Mouse (Mus musculus): ENCODE results near the gene Pik3cg.
"Not testable (repeated sequence)": the region's sequence is repeated elsewhere in the genome, so short reads cannot be mapped to it uniquely, and the experiment has no call there.

Gene Pik3cg

DNA sequence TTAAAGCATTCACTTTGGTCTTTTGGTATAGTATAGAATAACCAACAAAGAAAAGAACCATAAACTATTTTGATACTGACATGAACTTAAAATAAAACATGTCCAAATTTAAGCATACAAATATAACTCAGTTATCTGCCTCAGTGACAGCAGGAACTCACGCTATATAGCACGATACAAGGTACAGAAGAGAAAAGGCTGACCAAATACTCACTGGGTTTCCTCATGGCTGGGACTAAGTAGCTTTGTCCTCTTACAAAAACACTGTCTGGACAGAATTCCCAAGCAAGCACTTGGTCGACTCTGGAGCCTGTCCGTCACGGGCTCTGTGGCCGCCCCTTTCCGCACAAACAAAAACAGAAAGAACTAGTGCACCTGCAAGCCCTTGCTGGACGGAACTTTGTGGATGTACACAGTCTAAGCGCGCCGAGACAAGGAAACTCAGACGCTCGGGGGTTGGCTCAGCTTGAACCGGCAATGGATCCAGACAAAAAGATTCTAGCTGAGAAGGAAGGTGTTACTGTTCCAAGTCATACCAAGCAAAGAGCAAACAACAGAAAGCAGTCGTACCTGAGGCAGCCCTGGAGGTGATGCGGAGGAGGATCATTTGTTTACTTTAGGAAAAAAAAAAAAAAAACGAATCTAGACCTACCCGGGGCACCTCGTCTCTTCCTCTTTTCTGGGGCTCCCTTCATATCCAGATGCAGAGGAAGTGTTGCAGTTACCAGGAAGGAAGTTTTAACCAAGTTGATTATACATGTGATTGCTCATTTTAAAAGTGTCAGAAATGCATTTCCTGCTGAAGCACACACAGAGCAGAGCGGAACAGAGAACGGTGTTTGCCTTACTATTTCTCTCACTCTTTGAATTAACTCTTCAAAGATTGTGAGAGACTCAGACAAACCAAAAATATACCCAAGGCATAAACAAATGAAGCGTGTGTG lies at the start of gene Pik3cg:
Gene Pik3cg (minus strand): TSS at position 712 of the 944 bp plus-strand sequence.
- DNase-seq, result no peak

DNA sequence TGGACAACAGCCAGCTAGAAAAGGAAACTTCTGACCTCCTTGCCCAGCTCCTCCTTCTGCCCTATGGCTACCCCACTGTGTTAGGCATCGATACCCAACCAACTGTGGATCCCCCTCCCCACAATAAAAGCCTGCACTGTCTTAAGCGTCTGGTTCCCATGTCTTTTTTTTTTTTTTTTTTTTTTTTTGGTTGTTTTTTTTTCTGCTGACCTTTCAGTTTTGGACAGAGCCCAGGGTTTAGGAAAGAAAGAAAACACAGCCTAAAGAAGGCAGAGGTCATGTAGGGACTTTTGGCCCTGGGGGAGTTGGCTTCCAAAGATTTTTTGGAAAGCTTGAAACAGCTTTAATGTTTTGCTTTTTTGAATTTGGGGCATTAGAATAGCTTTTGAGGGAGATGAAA lies 40.0 kb upstream of the Pik3cg start:
- DNase-seq, result no peak

DNA sequence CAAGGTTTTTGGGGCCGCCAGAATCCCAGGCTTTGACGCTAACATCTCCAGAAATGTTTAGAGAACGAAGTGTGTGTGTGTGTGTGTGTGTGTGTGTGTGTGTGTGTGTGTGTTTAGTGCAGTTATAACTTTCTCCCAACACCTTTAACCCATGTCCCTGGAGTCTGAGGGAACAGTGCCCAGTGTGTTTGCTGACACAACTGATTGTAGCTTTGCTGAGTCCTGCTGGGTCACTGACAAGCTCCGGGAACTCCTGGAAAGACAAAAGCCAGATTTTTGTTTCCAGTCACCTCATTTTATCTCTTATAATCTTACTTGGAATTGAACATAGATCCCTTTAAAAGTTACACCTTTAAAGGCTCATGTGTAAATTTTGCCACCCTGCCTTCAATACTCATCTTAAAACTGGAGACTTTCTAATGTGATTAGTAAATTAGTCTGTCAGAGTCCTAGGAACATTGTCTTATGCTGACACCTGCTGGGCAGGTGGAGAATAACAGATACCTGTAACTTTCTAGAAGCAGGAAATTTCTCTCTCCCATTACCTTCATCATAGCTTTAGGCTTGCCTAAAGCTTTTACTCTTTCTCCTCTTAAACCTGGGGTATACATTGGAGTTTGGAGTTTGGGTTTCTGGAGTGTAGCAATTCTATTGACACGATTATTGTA lies 37.2 kb upstream of the Pik3cg start:
- DNase-seq, result peak; percentile 13

DNA sequence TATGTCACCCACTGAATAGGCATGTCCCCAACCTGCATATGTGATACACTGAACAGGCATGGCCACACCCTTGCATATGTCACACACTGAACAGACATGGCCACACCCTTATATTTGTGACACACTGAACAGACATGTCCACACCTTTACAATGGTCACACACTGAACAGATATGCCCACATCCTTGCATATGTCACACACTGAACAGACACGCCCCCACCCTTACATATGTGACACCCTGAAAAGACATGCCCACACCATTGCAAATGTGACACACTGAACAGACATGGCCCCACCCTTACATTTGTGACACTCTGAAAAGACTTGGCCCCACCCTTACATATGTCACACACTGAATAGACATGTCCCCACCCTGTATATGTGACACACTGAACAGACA lies 35.1 kb upstream of the Pik3cg start:
- DNase-seq, result no peak

DNA sequence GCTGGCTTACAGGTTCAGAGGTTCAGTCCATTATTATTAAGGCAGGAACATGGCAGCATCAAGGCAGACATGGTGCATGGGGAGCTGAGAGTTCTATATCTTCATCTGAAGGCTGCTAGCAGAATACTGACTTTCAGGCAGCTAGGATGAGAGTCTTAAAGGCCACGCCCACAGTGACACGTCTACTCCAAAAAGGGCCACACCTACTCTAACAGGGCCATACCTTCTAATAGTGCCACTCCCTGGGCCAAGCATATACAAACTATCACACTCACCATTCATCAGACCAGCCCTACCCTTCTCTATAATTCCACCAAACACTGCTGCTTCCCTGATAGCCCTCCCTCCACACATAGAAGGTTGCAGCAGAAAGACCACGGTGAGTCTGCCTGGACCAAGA lies 30.7 kb upstream of the Pik3cg start:
- DNase-seq, result not testable (repeated sequence)

DNA sequence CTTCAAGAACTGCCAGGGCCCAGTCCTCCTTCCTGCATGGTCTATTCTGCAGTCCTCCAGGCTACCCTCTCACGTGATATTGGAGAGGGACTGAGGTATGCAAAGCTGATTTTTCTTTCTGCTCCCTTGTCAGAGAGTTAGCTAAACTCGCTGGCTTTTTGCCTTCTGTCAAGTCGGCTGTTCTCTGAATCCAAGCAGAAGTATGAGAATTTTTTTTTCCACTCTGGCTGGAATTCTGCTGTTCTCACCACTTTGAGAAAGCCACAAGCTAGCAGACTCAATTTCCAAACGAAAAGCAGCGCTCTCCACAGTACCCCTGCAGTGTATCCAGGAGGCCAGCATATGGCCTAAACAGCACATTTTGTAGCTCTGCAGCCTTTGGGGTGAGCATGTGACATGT lies 30.0 kb upstream of the Pik3cg start:
- DNase-seq, result no peak

DNA sequence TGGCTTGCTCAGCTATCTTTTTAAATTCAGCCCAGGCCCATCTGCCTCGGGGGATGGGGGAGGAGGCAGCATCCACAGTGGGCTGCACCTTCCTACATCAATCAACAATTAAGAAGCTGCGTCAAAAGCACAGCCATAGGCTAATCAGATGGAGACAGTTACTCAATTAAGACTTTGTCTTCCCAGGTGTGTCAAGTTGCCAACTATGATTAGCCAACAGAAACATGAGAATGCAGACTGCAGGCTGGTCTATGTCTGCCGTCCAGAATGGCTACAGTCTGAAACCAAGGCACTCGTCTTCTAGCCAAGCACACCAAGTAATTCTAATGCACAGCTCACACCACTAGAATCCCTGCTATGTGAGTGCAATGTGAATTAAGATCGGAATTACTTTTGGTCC lies 29.4 kb upstream of the Pik3cg start:
- no peak for DNase-seq

DNA sequence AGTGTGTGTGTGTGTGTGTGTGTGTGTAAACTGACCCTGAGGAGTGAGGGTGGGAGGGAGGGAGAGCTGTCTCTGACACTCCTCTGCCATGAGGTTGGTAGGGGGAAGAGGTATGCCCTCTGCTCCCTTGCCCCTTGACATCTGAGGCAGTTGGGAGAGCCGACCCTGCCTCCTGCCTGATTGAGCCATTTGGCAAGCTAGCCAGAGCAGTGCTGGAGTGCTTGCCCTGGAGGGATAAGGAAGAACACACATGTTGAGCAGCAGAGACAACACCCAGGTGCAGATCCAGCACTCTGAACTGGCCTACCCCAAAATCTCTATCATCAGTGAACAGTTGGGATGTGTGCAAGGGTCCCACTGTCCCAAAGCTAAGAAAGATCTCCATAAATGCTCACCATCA lies 28.7 kb upstream of the Pik3cg start:
- no peak for DNase-seq

DNA sequence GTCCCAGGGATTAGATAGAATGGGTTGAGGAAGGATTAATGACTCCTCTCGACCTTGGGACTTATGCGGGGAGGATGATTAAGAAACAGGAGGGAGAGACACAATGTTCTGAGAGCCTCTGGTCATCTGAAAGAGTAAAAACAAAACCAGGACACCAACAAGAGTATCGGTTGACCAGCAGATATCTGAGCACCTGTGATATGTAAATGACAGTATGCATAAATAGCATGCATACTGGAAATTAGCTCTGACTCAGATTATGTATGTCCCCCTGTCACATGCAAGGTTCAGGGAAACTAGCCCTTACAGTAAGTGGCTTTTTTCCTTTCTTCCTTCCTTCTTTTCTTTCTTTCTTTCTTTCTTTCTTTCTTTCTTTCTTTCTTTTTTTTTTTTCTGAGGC lies 28.0 kb upstream of the Pik3cg start:
- no peak for DNase-seq

DNA sequence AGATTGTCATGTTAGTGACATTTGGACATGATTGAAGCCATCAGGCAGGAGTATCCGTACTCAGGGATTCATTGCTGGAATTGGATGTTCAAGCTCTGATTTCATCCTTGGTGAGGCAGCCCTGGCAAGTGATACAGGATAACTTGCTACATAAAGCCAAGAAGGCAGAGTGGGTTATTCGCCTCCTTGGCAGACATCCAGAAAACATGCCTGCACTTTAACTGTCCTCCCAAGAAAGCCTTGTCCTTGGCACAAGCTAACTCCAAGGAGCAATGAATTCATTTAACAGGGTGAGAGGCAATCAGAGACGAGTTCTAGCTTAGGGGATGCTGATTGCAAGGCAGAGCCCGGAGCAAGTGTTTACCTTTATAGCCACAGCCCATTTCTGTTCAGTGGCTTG lies 25.4 kb upstream of the Pik3cg start:
- DNase-seq, result no peak

DNA sequence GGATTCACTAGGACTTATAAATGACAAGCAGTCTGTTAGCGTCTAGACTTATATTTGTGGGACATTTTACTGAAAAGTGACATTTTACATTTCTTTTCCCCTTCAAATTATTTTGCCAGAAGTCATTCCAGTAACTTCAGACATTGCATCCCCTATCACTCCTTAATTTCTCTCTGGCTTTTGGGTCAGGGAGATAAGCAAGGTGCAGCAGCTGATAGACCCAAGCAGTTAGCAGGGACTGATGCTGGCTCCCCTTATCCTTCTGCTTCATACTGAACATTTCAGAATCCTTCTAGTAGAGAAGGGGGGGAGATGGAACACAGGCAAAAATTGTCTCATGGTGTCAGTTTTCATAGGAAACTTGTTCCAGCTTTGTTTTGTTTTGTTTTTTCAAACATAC lies 22.9 kb upstream of the Pik3cg start:
- no peak for DNase-seq

DNA sequence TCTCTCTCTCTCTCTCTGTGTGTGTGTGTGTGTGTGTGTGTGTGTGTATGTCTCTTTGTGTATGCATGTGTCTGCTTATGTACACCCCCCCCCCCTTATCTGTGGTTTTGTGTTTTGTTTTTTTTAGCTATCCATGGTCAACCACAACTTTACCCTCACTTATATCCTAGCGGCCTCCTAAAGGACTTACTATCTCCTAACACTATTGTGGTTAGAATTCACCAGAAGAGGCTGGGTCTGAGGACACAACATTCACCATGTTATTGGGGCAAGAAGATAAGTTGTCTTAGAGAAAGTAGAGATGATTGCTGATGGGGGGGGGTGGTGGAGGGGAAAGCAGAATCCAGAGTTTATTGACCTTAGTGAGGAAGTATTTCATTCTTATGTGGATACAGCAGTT lies 15.2 kb upstream of the Pik3cg start:
- no peak for DNase-seq

DNA sequence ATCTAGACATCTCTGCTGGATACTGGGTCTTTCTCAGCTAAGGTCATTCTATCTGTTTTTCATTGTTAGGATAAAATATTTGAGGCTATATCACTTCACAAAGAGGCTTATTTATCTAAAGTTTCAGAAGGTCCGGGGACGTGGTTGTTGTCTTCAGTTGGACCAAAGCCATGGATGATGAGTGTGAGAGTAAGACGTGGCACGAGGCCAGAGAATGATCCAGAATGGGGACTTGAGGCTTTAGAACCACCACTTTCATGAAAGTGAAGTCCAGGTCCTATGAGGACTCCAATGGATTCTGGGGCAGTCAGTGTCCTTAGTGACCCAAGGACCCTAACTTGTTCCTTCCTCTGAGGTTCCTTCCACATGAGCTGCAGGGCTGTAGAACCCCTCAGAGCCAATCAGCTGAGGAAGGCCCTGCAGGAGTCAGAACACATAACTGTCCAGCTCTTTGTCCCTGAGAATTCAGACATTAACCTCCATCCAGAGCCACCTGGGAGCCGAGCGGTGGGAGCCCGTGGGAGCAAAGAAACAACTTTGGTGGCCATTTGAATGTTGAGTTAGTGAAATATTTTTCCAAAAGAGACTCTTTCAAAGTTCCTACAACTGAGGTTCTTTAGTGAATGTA lies 14.4 kb upstream of the Pik3cg start:
- DNase-seq, result no peak

DNA sequence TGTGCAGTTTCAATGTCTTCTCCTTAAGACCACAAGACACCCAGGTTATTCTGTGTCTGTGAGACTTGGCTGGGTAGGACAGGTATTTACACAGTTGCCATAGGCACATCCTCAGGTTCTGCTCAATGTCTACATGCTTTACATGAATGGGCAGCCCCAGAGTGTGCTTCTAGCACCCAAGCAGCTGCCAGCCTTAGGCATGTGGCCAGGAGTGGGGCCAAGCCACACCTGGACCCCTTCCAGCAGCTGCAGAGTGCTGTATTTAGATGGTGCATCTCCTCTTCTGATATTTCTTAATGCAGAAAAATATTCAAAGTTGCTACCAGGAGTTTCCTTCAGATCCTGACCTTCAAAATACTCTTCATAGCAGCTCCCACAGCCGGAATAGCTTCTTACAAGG lies 11.9 kb upstream of the Pik3cg start:
- DNase-seq, result no peak

DNA sequence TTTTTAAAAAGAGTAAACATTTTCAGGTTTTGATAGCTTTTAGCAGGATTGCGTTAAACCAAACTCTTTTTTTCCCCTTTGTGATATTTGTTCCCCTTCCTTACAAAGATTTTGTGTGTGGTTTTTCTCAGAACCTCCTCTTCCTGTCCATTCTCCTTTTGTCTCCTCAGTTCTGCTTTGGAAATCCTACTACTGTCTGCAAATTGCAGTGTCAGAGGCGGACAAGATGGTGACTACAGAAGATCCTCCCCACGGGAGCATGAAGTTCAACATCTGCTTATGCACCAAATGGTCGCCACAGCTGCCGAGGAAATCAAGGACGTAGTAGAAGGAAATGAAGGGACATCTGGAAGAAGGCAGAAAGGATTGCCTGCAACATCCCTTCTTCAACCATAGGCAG lies 6.7 kb upstream of the Pik3cg start:
- no peak for DNase-seq

DNA sequence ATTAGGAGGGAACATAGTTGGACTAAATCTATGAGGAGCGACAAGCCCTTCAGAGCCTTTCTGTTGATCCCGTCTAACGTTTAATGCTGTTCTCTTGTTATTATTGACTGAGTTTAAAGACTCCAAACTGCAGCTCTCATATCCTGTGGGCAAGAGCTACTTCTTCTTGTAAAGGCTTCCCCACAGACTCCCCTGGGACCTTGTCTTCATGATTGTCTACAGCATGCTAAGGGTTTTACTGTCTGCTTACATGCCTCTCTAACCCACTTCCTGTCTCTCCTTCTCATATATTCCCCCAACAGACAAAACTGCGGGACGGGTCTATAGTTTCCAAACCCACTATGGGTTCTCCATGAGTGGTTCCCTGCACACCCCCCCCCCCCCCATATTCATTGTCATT lies 4.2 kb upstream of the Pik3cg start:
- DNase-seq, result no peak

DNA sequence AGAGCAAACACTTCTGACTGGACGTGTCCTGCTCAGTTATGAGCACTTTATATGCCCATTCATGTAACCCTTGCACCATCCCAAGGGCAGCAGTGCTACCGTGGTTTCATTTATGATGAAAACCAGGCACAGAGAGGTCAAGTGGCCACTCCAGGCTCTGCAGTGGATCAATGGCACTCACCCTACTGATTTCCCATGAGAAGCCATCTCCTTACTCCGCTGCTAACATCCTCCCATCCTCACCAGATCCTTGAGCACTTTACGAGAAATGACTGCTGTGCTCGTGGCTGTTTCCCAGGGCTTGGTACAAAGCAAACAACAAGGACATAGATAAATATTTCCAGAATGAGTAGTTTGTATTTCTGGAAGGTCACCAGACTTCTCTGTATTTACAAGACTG lies 3.7 kb upstream of the Pik3cg start:
- DNase-seq, result no peak

DNA sequence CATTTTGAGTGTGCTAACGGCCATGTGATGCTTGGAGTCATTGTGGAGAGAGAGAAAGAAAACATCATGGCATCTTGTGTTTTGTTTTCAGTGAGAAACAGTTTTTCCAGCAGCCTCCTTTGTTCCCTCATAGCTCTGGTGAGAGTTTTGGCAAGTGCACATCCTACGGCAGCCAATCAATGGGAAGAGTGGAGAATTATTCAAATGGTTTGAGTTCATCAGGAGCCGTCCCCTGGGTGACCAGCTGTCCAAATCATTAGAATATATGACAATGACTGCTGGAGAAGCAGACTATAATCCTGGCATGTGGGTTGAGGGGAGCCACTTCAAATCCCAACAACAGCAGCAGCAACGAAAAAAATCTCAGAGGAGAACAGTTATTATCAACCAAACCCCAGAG lies 2.8 kb upstream of the Pik3cg start:
- DNase-seq, result no peak

DNA sequence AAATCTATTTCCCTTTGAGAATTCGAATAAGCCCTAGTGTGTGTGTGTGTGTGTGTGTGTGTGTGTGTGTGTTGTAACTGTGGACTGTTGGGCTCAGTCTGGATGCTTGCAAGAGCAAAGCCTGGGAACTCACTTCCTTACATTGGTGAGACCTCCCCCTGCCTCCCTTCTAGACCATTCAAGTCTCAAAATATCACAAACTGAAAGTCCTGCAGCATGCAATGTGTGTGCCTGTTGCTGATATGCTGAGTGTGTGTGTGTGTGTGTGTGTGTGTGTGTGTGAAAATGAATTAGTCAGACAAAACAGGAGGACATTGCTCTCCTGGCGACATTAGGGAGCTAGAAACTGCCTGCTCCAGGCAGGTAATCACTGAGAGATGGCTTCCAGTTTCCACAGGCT lies 492 bp upstream of the Pik3cg start:
- no peak for DNase-seq

DNA sequence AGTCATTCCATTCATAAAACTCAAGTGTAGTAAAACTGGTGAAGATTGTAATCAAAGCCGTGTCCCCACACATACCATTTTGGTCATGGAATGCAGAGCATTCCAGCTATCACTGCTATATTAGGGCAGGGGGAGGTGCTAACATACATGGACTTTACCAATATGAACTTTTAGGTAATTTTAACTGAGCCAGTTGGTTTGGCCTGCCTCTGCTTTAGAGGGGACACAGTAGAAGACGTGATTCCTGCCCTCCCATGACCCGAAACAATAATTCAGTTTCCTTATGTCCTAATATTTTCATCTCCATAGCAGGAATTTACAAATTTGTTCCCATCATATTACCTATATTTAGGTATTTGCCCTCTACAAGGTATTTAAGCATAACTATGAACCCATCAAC lies 1.3 kb downstream of the Pik3cg start:
- no peak for DNase-seq

DNA sequence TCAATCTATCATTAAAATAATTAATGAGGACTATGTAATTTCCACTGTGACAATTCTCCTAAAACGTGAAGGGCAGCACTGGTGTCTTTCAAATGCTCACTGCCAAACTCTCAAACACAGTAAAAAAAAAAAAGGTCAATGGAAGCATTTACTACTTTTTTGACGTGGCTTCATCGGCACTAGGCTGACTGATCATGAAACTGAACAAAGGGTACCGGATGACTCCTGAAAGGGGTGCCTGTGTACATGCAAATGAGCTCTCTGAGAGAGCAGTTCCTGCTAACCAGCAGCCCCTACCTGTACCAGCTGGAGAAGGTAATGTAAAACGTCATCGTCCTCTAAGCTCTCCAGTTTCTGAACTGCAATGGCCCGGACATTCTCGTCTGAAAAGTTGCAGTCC lies 4.8 kb downstream of the Pik3cg start:
- no peak for DNase-seq

DNA sequence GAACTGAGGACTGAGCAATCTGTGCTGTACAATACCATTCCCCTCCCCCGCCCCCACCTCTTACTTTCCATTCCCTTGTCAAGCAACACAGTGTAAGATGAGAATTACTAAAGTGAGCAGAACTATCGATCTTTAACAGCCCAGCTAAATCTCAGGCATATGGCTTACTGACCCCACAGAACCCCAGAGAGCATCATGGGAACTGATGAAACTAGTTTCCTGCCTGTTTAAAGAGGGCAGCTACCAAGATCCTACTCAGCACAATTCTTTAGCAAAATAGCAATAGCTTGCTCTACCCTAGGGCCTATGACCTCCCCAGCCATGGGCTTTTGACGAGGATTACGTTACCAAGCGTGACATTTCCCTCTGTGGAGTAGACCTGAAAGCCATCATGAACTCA lies 5.9 kb downstream of the Pik3cg start:
- no peak for DNase-seq

DNA sequence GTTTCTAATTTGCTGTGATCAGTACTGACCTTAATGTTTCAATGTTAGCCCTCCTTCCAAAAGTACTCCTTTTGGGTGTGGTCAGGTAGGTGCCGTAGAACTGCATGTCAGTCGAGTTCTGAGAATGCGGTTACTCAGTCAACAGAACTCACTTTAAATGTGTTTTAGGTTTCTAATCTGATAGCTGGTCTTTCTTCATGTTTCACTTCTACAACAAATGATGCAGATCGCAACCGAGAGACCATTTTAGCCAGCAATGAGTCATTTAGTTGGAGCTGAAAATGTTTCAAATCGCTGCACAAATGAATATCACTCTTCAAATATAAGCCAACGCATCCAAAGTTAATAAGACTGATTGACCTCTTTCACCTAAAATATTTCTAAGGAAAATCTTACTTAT lies 6.5 kb downstream of the Pik3cg start:
- no peak for DNase-seq

DNA sequence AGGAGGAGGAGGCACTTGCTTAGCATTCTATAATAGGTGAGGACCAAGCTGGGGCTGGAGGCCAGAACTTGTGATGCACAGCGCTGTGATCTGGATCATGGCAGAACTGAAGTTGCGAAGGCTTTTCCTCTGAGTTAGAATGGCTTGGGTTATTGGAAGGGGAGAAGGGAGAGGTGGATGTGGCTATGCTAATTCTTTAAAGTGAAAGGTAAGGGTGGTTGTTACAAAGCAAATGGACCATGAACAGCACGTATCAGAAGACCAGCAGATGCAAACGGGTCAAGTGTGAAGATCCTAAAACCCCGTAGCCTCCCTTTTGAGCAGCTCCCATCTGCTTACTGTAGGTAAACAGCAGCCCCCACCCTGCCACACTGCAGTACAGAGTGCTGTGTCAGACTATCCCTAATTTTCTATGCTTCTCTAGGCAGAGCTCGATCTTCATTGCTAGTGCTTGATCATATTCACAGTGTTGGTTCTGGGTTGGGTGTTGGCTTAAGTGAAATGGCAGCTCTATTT lies 7.3 kb downstream of the Pik3cg start:
- DNase-seq, result no peak
